21 mouse cellular contexts compared by ENCODE assay signal in the genomic region with DNA sequence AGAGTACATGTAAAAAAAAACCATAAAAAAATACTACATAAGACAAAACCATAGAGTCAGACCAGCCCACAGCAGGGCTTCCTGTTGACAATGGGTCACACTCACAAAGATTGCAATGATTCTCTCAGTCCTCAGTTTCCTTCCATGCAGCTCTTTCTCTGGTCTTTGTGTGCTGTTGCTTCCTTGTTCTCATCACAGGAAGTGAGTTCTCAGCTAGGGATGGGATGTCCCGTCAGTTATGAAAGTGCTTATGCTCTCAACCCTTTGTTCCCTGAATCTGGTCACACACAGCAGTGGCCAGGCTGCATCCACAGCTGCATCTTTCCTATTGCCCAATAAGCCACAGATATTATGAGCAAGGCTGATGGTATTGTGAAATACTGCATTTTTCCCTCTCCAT. TPM values are rescaled to one million over a fixed set of nuclear protein-coding genes. Genes with fewer than 3 reads are reported as not detected.
DNase-seq lines count a peak whose midpoint lies in the region; ATAC-seq lines count a peak whose summit lies in the region.
"Had no signal": no experiment of that assay in that cellular context is flagged by ENCODE, and none has a peak within 500 bp of the region (broad histone marks: within the 10 kb centered on the region; RNA-seq: fewer than 3 reads in every experiment).

No protein-coding gene starts in this region.

- peak; percentile 2 for DNase-seq in liver, embryonic 13.5 days
- DNase-seq in liver, embryonic 11.5 days (ENCODE audit: low spot score) = no peak
- DNase-seq in CD4-positive, CD25-positive, alpha-beta regulatory T cell, adult 2 months (ENCODE audit: low read depth, low spot score) = peak; percentile 68
- DNase-seq in spleen, postnatal 36 days (ENCODE audit: low spot score in 2 of 2) = no peak
- DNase-seq in ovary, adult 18-20 months (ENCODE audit: low spot score) = no peak
- DNase-seq: cerebellum, postnatal 14 days; gastrocnemius, postnatal 10 days; kidney, adult 2 months; kidney, postnatal 4 days; spleen, adult 18-20 months had no signal

- H3K4me3 ChIP-seq in liver, embryonic 13.5 days (replicated peaks) = no peak overlapping the region
- H3K4me3 ChIP-seq in liver, embryonic 11.5 days (ENCODE audit: low read depth, low read length) = no peak overlapping the region
- H3K4me3 ChIP-seq: megakaryocyte, embryonic 14.5 days; neural tube, embryonic 12.5 days had no signal

- no peak overlapping the region for H3K9ac ChIP-seq in liver, embryonic 13.5 days
- no peak overlapping the region for H3K9ac ChIP-seq in liver, embryonic 11.5 days (ENCODE audit: low read depth, low read length)
- H3K9ac ChIP-seq: neural tube, embryonic 12.5 days had no signal

- no peaks in the 10 kb centered on the region for H3K9me3 ChIP-seq in liver, embryonic 13.5 days (replicated peaks)
- no peaks in the 10 kb centered on the region for H3K9me3 ChIP-seq in liver, embryonic 11.5 days (ENCODE audit: control insufficient read depth, low read length)
- H3K9me3 ChIP-seq: megakaryocyte, embryonic 14.5 days; neural tube, embryonic 12.5 days had no signal

- 10% methylated on average over 1 of the region's 1 CpGs for WGBS in liver, embryonic 13.5 days (ENCODE audit: insufficient replicate concordance)
- 56% methylated on average over 1 of the region's 1 CpGs for WGBS in liver, embryonic 11.5 days

- no peaks in the 10 kb centered on the region for H3K27me3 ChIP-seq in liver, embryonic 13.5 days
- no peaks in the 10 kb centered on the region for H3K27me3 ChIP-seq in liver, embryonic 11.5 days (replicated peaks; ENCODE audit: control insufficient read depth, insufficient read depth, low read length)
- H3K27me3 ChIP-seq: megakaryocyte, embryonic 14.5 days; neural tube, embryonic 12.5 days had no signal

- ATAC-seq in liver, embryonic 13.5 days (ENCODE audit: low read depth) = no peak
- no peak for ATAC-seq in liver, embryonic 11.5 days (replicated peaks; ENCODE audit: low FRiP score)
- ATAC-seq in activated CD4-positive, CD25-positive, alpha-beta regulatory T cell, adult 4 months = peak; percentile 62
- peak; percentile 64 for ATAC-seq in monocyte, adult 5-6 weeks (replicated peaks; ENCODE audit: insufficient number of reproducible peaks, low FRiP score, low TSS enrichment, poor library complexity, severe bottlenecking)
- ATAC-seq: forebrain, embryonic 16.5 days; hindbrain, embryonic 16.5 days; midbrain, embryonic 16.5 days had no signal

- no peak overlapping the region for H3K4me2 ChIP-seq in liver, embryonic 13.5 days
- no peak overlapping the region for H3K4me2 ChIP-seq in liver, embryonic 11.5 days
- H3K4me2 ChIP-seq: neural tube, embryonic 12.5 days had no signal

- no peaks in the 10 kb centered on the region for H3K36me3 ChIP-seq in liver, embryonic 13.5 days
- no peaks in the 10 kb centered on the region for H3K36me3 ChIP-seq in liver, embryonic 11.5 days (ENCODE audit: control insufficient read depth, insufficient read depth, low read length)
- H3K36me3 ChIP-seq: neural tube, embryonic 12.5 days had no signal

- no peak overlapping the region for H3K27ac ChIP-seq in liver, embryonic 13.5 days
- no peak overlapping the region for H3K27ac ChIP-seq in liver, embryonic 11.5 days (ENCODE audit: low read depth, low read length)
- H3K27ac ChIP-seq: neural tube, embryonic 12.5 days had no signal

- no peaks in the 10 kb centered on the region for H3K4me1 ChIP-seq in liver, embryonic 13.5 days (replicated peaks)
- H3K4me1 ChIP-seq in liver, embryonic 11.5 days (replicated peaks; ENCODE audit: control insufficient read depth, insufficient read depth, low read length) = no peaks in the 10 kb centered on the region
- H3K4me1 ChIP-seq: megakaryocyte, embryonic 14.5 days; neural tube, embryonic 12.5 days had no signal

RNA-seq across cellular contexts. Expression of gene Ms4a6b, which starts 2.9 kb away (rescaled TPM):
- 2.2 and 2.5 TPM in 2 replicates for polyA plus RNA-seq in liver, embryonic 13.5 days (2015; fragmentation: Nextera tagmentation; extraction: Ambion mirVana)
- 2.3 and 2.4 TPM in 2 replicates for polyA plus RNA-seq in liver, embryonic 11.5 days (2014; fragmentation: Nextera tagmentation; extraction: Ambion mirVana)
- 1,000 to 10,000 TPM; 1,243 to 1,295 TPM for polyA plus RNA-seq in activated CD4-positive, CD25-positive, alpha-beta regulatory T cell, adult 4 months (2017; shearing (Covaris generic))
- 127 to 138 TPM (median 132 TPM) in 3 replicates for total RNA-seq in monocyte, adult 5-6 weeks (2017)

RNA-seq across cellular contexts. Expression of gene Ms4a4d, which starts 23.1 kb away (rescaled TPM):
- 0.21 TPM in 2 replicates for polyA plus RNA-seq in liver, embryonic 13.5 days (2015; fragmentation: Nextera tagmentation; extraction: Ambion mirVana)
- 0.29 and 0.31 TPM in 2 replicates for polyA plus RNA-seq in liver, embryonic 11.5 days (2014; fragmentation: Nextera tagmentation; extraction: Ambion mirVana)
- polyA plus RNA-seq in activated CD4-positive, CD25-positive, alpha-beta regulatory T cell, adult 4 months (2017; shearing (Covaris generic)) = 1 to 10 TPM; 4.1 to 4.9 TPM
- not detected in 3 replicates for total RNA-seq in monocyte, adult 5-6 weeks (2017)
- total RNA-seq: layer of hippocampus, postnatal 25 days; left cerebral cortex, postnatal 36 days had no signal
- polyA plus RNA-seq: forebrain, embryonic 16.5 days; hindbrain, embryonic 16.5 days; midbrain, embryonic 16.5 days; neural tube, embryonic 12.5 days had no signal

RNA-seq across cellular contexts. Expression of gene Gm8369, which starts 27.7 kb away (rescaled TPM):
- not detected in 2 replicates for polyA plus RNA-seq in liver, embryonic 13.5 days (2015; fragmentation: Nextera tagmentation; extraction: Ambion mirVana)
- polyA plus RNA-seq in liver, embryonic 11.5 days (2014; fragmentation: Nextera tagmentation; extraction: Ambion mirVana) = not detected in 2 replicates
- 100 to 1,000 TPM; 497 to 564 TPM for polyA plus RNA-seq in activated CD4-positive, CD25-positive, alpha-beta regulatory T cell, adult 4 months (2017; shearing (Covaris generic))
- total RNA-seq in monocyte, adult 5-6 weeks (2017) = 50.1 to 131 TPM (median 127 TPM) in 3 replicates
- total RNA-seq: adrenal gland, postnatal 4 days had no signal
- polyA plus RNA-seq: forebrain, embryonic 16.5 days; heart, postnatal 0 days; hindbrain, embryonic 16.5 days; midbrain, embryonic 16.5 days; neural tube, embryonic 12.5 days had no signal

RNA-seq across cellular contexts. Expression of gene Ms4a6c, which starts 44.3 kb away (rescaled TPM):
- 5.2 and 5.7 TPM in 2 replicates for polyA plus RNA-seq in liver, embryonic 13.5 days (2015; fragmentation: Nextera tagmentation; extraction: Ambion mirVana)
- polyA plus RNA-seq in liver, embryonic 11.5 days (2014; fragmentation: Nextera tagmentation; extraction: Ambion mirVana) = 2.6 and 3.2 TPM in 2 replicates
- polyA plus RNA-seq in activated CD4-positive, CD25-positive, alpha-beta regulatory T cell, adult 4 months (2017; shearing (Covaris generic)) = 10 to 100 TPM; 12.5 to 13.3 TPM
- total RNA-seq in monocyte, adult 5-6 weeks (2017) = 292 to 487 TPM (median 394 TPM) in 3 replicates

Comparison
In these comparisons a context has a peak if more than half of its experiments do, and no peak if none do; other contexts are left out.
1. DNase-seq: peak in liver, embryonic 13.5 days (single experiment) and CD4-positive, CD25-positive, alpha-beta regulatory T cell, adult 2 months (single experiment); none in liver, embryonic 11.5 days (single experiment), spleen, postnatal 36 days (0 of 2) and ovary, adult 18-20 months (single experiment).
2. ATAC-seq: peak in activated CD4-positive, CD25-positive, alpha-beta regulatory T cell, adult 4 months (single experiment) and monocyte, adult 5-6 weeks (single experiment); none in liver, embryonic 13.5 days (single experiment) and liver, embryonic 11.5 days (single experiment).
3. RNA of gene Ms4a6b, which starts 2.9 kb away (polyA plus RNA-seq): 1,243 to 1,295 TPM in activated CD4-positive, CD25-positive, alpha-beta regulatory T cell, adult 4 months; 2.3 to 2.4 TPM in liver, embryonic 11.5 days and 2.2 to 2.5 TPM in liver, embryonic 13.5 days; every median in the first group is over 100 times any median in the second.
4. RNA of gene Gm8369, which starts 27.7 kb away (polyA plus RNA-seq): 497 to 564 TPM in activated CD4-positive, CD25-positive, alpha-beta regulatory T cell, adult 4 months; not detected in liver, embryonic 13.5 days and not detected in liver, embryonic 11.5 days; every median in the first group is over 100 times any median in the second.